Mouse (Mus musculus) lung, postnatal 36 days (tissue): ENCODE results near the gene Lancl3.
"Not testable (repeated sequence)": the region's sequence is repeated elsewhere in the genome, so short reads cannot be mapped to it uniquely, and the experiment has no call there.

Source experiments
- DNase-seq: peaks from one replicate; pipeline ENCODE4 v3.0.0; 2022; ENCODE audit warnings: mixed read lengths

Lancl3 gene

DNA sequence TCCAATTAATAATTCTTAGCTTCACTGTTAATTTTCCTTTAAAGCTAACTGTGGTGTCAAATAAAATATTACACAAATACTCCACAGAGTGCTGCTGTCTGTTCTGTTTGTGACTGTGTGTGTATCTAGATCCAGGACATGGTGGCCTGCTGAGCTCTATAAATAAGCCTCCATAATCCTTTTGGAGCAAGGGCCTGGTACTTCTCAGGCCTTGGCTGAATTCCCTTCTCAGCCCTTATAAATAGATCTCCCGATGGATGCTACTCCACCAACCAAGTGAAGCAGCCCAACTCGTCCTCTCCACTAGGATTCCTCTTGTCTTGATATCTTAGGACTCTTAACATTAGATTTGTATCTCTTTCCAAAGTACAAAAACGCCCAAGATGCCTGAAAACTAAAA is 71.4 kb downstream of the Lancl3 start:
- no peak for DNase-seq

DNA sequence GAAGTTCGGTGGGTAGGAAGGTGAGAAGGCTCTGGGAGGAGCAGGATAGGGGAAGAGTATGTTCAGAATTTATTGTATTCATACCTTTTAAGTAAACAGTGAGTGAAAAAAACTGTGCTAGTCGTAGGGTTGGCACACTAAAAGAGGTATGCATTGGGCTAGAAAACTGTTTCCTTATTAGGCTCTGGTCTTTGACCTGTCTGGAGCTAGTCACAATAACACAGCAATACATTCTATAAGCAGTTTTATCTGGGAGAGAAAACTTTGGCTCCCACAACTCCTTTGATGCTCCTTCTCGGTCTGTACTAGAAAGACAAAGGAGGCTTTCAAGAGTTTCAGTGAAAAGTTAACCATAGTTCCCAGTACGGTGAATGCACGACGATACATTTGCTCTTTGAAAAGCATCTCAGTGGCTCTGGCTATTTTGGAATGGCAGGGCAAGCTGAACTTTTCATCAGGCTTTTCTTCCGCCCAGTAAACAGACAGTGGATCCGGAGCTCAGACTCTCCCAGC is 72.3 kb downstream of the Lancl3 start:
- no peak for DNase-seq

- DNase-seq = peak; percentile 58
Measured at GRCm38 (mm10) chrX:9272460-9273361, 73.0 kb downstream of the Lancl3 start, which contains the start of gene Xk. TSS of gene Xk (plus strand) at chrX:9272756.

DNA sequence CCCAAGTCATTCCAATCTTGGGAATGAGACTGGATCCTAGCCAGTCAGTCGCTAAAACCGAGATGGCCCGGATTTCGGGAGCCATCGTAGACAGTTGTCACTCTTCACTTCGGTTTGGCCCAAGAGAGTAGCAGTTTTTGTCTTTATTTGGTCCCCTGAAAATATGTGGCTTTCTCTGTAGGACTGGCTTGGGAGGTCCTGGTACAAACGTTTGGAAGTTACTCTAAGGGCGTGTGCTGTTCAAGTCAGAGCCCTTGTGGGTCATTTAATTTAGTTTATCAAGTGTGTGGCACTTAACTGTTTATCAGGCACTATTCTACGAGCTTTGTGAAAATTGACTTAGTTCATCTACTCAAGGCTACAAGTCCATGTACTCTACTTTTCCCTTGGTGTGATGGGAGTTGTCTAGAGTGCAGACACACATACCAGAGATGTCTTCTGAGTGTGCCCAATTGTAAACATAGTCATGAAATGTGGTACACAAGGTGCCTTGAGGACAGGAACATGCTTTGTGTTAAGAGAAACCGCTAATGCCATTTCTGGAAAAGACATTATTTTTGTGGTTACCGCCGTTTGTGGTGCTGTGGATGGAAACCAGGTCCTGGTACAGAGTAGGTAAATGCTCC is 73.8 kb downstream of the Lancl3 start:
- no peak for DNase-seq

GRCm38 (mm10) chrX:9274321-9274720 is 74.6 kb downstream of the Lancl3 start:
- DNase-seq = no peak

- DNase-seq = not testable (repeated sequence)
Measured at GRCm38 (mm10) chrX:9283464-9283863, 83.8 kb downstream of the Lancl3 start, which contains the start of gene H2al1m. TSS of gene H2al1m (plus strand) at chrX:9283764.

DNA sequence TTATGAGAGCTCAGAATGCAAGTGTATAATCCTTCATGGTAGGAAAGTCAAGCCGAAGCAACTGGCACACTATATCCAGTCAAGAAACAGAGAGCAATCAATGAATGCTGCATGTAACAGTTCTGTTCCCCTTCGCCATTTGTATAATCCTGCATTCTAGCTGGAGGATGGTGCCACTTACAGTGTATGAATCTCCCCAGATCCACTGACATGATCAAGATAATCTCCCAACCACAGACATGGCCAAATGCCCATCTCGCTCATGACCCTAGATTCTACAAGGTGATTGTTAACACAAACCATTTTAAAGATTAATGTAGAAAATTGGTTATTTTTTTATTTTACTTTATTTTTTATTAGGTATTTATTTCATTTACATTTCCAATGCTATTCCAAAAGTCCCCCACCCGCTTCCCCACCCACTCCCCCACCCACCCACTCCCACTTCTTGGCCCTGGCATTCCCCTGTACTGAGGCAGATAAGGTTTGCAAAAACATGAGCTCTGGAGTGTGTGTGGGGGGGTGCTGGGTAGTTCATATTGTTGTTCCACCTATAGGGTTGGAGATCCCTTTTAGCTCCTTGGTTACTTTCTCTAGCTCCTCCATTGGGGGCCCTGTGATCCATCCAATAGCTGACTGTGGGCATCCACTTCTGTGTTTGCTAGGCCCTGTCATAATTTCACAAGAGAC is 93.6 kb downstream of the Lancl3 start:
- not testable (repeated sequence) for DNase-seq

- DNase-seq = no peak
Measured at GRCm38 (mm10) chrX:9298413-9298864, 98.7 kb downstream of the Lancl3 start.

- no peak for DNase-seq
Measured at GRCm38 (mm10) chrX:9302791-9303190, 103.1 kb downstream of the Lancl3 start.

DNA sequence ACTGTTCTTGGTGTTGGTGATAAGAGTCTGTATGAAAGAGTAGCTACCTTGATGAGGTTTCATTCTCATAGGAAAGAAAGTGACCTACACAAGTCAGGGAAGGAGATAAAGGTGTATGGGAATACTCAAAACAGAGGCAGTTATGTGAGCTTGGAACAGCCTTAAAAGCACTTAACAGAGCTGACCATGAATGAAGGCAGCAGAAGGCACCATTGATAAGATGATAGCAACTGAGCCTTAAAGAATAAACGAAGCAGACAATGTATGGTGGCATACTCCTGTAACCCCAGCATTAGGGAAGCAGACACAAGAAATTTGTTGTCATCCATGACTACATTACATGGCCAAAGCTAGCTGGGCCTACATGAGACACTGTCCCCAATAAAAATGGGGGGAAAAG is 103.8 kb downstream of the Lancl3 start:
- no peak for DNase-seq

DNA sequence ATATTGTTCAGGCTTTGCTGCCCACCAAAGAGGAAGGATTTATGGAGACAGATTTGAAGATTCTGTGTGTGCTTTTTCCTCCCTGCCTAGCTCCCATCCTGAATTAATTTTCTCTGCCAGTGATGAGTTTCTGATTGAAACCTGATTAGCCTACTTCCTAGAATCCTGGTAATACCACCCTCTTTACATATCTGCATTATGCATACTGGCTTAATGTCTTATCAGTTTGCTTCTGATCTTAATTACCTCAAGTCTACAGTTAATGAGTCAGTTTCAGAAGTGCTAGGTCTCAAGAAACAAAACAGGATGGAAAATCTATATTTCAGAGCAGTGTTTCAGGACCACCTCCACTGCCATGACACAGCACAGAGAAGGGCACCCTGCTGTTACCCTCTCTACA is 116.8 kb downstream of the Lancl3 start:
- DNase-seq = not testable (repeated sequence)
